Mouse (Mus musculus) frontal cortex, postnatal 14 days (tissue): ENCODE measurements around the gene Clstn3.
A peak's percentile ranks its signal among the peaks of the same experiment; 100 is the strongest.
"Not testable (repeated sequence)": the region's sequence is repeated elsewhere in the genome, so short reads cannot be mapped to it uniquely, and the experiment has no call there.

Experiments
- DNase-seq, 2 experiments: peaks; one replicate each; pipeline ENCODE4 v3.0.0; 2022; ENCODE audit warnings: low spot score in 2 of 2

Gene Clstn3

GRCm38 (mm10) chr6:124478874-124479572 lies 14.4 kb upstream of the Clstn3 start:
- no peak for DNase-seq

GRCm38 (mm10) chr6:124477922-124478651 lies 13.5 kb upstream of the Clstn3 start:
- no peak for DNase-seq

GRCm38 (mm10) chr6:124477221-124477655 lies 12.6 kb upstream of the Clstn3 start:
- DNase-seq = no peak

GRCm38 (mm10) chr6:124476796-124477195 lies 12.2 kb upstream of the Clstn3 start:
- no peak for DNase-seq

GRCm38 (mm10) chr6:124476216-124476615 lies 11.6 kb upstream of the Clstn3 start:
- DNase-seq = no peak

GRCm38 (mm10) chr6:124475335-124476075 lies 10.9 kb upstream of the Clstn3 start:
- DNase-seq = not testable (repeated sequence)

- DNase-seq = no peak
Measured at GRCm38 (mm10) chr6:124474621-124475020, 10.0 kb upstream of the Clstn3 start.

GRCm38 (mm10) chr6:124472801-124473200 lies 8.2 kb upstream of the Clstn3 start:
- DNase-seq = no peak

- DNase-seq = not testable (repeated sequence)
Measured at GRCm38 (mm10) chr6:124471783-124472638, 7.4 kb upstream of the Clstn3 start.

GRCm38 (mm10) chr6:124471121-124471520 lies 6.5 kb upstream of the Clstn3 start:
- DNase-seq = no peak

- DNase-seq = no peak
Measured at GRCm38 (mm10) chr6:124465729-124466128, 1.1 kb upstream of the Clstn3 start.

GRCm38 (mm10) chr6:124465299-124465698 lies 705 bp upstream of the Clstn3 start:
- no peak for DNase-seq

GRCm38 (mm10) chr6:124463881-124464291 lies 708 bp downstream of the Clstn3 start:
- peak in 1 of 2 experiments; percentile 39 for DNase-seq

GRCm38 (mm10) chr6:124459388-124459787 lies 5.2 kb downstream of the Clstn3 start:
- no peak for DNase-seq

GRCm38 (mm10) chr6:124458505-124458904 lies 6.1 kb downstream of the Clstn3 start:
- no peak for DNase-seq

- DNase-seq = no peak
Measured at GRCm38 (mm10) chr6:124457827-124458226, 6.8 kb downstream of the Clstn3 start.

GRCm38 (mm10) chr6:124456243-124456642 lies 8.4 kb downstream of the Clstn3 start:
- DNase-seq = no peak

GRCm38 (mm10) chr6:124453756-124454155 lies 10.8 kb downstream of the Clstn3 start:
- DNase-seq = no peak

- no peak for DNase-seq
Measured at GRCm38 (mm10) chr6:124451995-124452394, 12.6 kb downstream of the Clstn3 start.

GRCm38 (mm10) chr6:124449668-124450383 lies 14.8 kb downstream of the Clstn3 start:
- DNase-seq = no peak
